ENCODE assay signal across 8 mouse cellular contexts in genomic region chr1:75381482-75382355, GRCm38 (mm10). TPM values are rescaled to one million over a fixed set of nuclear protein-coding genes. Genes with fewer than 3 reads are reported as not detected.
DNase-seq lines count a peak whose midpoint lies in the region; ATAC-seq and TF ChIP-seq lines count a peak whose summit lies in the region.

No protein-coding gene starts in this region.

- H3K27me3 ChIP-seq in CH12.LX (replicated peaks) = no peaks in the 10 kb centered on the region
- peaks cover 9% of the 10 kb centered on the region; the same call in 1 of the 2 replicates for H3K27me3 ChIP-seq in heart, embryonic 10.5 days (ENCODE audit: insufficient read depth, poor library complexity, severe bottlenecking)
- no peaks in the 10 kb centered on the region for H3K27me3 ChIP-seq in midbrain, postnatal 0 days (ENCODE audit: insufficient read depth, low read length)

- H3K4me1 ChIP-seq in CH12.LX (ENCODE audit: control insufficient read depth in 1 of 2, insufficient read depth in 2 of 2) = peaks cover 0 to 32% of the 10 kb centered on the region in 2 experiments; a peak in 2 of 4 replicates
- H3K4me1 ChIP-seq in heart, embryonic 10.5 days = peaks cover 91% of the 10 kb centered on the region
- H3K4me1 ChIP-seq in midbrain, postnatal 0 days (ENCODE audit: insufficient read depth, low read length) = peaks cover 24% of the 10 kb centered on the region; the same call in 1 of the 2 replicates

- peaks cover 0 to 25% of the 10 kb centered on the region in 2 experiments for H3K36me3 ChIP-seq in CH12.LX (replicated peaks in 1 of 2; ENCODE audit: control insufficient read depth in 1 of 2, insufficient read depth in 1 of 2, low read length in 1 of 2)
- peaks cover 24% of the 10 kb centered on the region for H3K36me3 ChIP-seq in heart, embryonic 10.5 days
- no peaks in the 10 kb centered on the region for H3K36me3 ChIP-seq in midbrain, postnatal 0 days (ENCODE audit: insufficient read depth, low read length)

- peak; percentile 51 for DNase-seq in gastrocnemius, postnatal 10 days
- no peak for DNase-seq in gastrocnemius, postnatal 4 days (ENCODE audit: low spot score in 2 of 2)
- peak; percentile 59 for DNase-seq in CH12.LX (ENCODE audit: extremely low read depth)
- peak; percentile 71 for DNase-seq in cerebellum, adult 8-10 months
- DNase-seq in heart, embryonic 10.5 days (ENCODE audit: low spot score) = no peak
- peak; percentile 35 to 70 for DNase-seq in kidney, postnatal 36 days
- peak; percentile 35 for DNase-seq in midbrain, postnatal 0 days (ENCODE audit: low spot score)

- H3K4me2 ChIP-seq in CH12.LX (ENCODE audit: insufficient read depth, low read depth, poor library complexity, severe bottlenecking) = peak overlapping the region; percentile 95
- peak overlapping the region; percentile 96 for H3K4me2 ChIP-seq in midbrain, postnatal 0 days (ENCODE audit: low read depth, low read length, poor library complexity, severe bottlenecking)

- no peak for TF ChIP-seq EP300 in CH12.LX (IDR thresholded peaks at IDR 0.05; ENCODE audit: low read length)

- H3K4me3 ChIP-seq in CH12.LX (replicated peaks in 1 of 3; ENCODE audit: low read depth in 2 of 3, low read length in 2 of 3, poor library complexity in 1 of 3) = peak overlapping the region; percentile 61 to 88 (median 79)
- peak overlapping the region; percentile 86 for H3K4me3 ChIP-seq in heart, embryonic 10.5 days
- H3K4me3 ChIP-seq in midbrain, postnatal 0 days (ENCODE audit: low read depth, low read length) = peak overlapping the region; percentile 79

- peak; percentile 70 for TF ChIP-seq POLR2A in CH12.LX (IDR thresholded peaks at IDR 0.05; ENCODE audit: low read depth, low read length)

- H3K27ac ChIP-seq in CH12.LX (ENCODE audit: insufficient read depth, low read depth) = no peak overlapping the region
- peak overlapping the region; percentile 96 for H3K27ac ChIP-seq in heart, embryonic 10.5 days
- H3K27ac ChIP-seq in midbrain, postnatal 0 days (ENCODE audit: low read depth, low read length) = peak overlapping the region; percentile 83

- peak; percentile 64; the same call in 1 of the 2 replicates for ATAC-seq in midbrain, postnatal 0 days (ENCODE audit: low FRiP score)
- ATAC-seq in inflammation-experienced regulatory T-cells, adult 6 months = no peak

- H3K9me3 ChIP-seq in CH12.LX (replicated peaks; ENCODE audit: low read length) = no peaks in the 10 kb centered on the region
- H3K9me3 ChIP-seq in heart, embryonic 10.5 days = no peaks in the 10 kb centered on the region
- no peaks in the 10 kb centered on the region for H3K9me3 ChIP-seq in midbrain, postnatal 0 days (ENCODE audit: low read length)

- in situ Hi-C loops in CH12.LX (cut with MboI; ENCODE audit: low pct_ligation_motif_present, low pct_unique_long_range_greater_than_20kb, low sequenced_read_pairs) = no loop called here

- dilution Hi-C loops in CH12.LX (cut with MboI; ENCODE audit: extremely low pct_ligation_motif_present, extremely low pct_unique_long_range_greater_than_20kb, low sequenced_read_pairs) = no loop called here

- WGBS in heart, embryonic 10.5 days = 3% methylated on average over 45 of the region's 60 CpGs
- 2% methylated on average over 39 of the region's 60 CpGs for WGBS in midbrain, postnatal 0 days

- no peaks in the 10 kb centered on the region for H3K79me2 ChIP-seq in CH12.LX (replicated peaks; ENCODE audit: control insufficient read depth, extremely low read depth, insufficient read depth, poor library complexity, severe bottlenecking)

- TF ChIP-seq CTCF in CH12.LX (conservative IDR thresholded peaks at IDR 0.05 in 1 of 2, IDR thresholded peaks at IDR 0.05 in 1 of 2; ENCODE audit: low read depth in 2 of 2, low read length in 2 of 2) = peak in 1 of 2 experiments; percentile 58; a peak in 2 of 4 replicates
- TF ChIP-seq CTCF in midbrain, postnatal 0 days (IDR thresholded peaks at IDR 0.05) = peak; percentile 45

- peak; percentile 26 for TF ChIP-seq RAD21 in CH12.LX (IDR thresholded peaks at IDR 0.05; ENCODE audit: low read depth, low read length)

- H3K9ac ChIP-seq in CH12.LX (ENCODE audit: insufficient read depth, low read depth) = peak overlapping the region; percentile 87
- peak overlapping the region; percentile 91 for H3K9ac ChIP-seq in midbrain, postnatal 0 days (replicated peaks; ENCODE audit: low read length, poor library complexity, severe bottlenecking)

TF ChIP-seq in CH12.LX, 34 proteins besides CTCF, POLR2A, EP300 and RAD21 (continues in another document):
- TF ChIP-seq JUN (IDR thresholded peaks at IDR 0.05; ENCODE audit: insufficient read depth, low read depth, low read length) (no peak), MEF2A (IDR thresholded peaks at IDR 0.05; ENCODE audit: borderline replicate concordance, low read depth, low read length) (no peak), ZNF384 (IDR thresholded peaks at IDR 0.05; ENCODE audit: low read depth, low read length) (no peak), MAFK (IDR thresholded peaks at IDR 0.05; ENCODE audit: insufficient replicate concordance, low read length) (no peak), MAZ (IDR thresholded peaks at IDR 0.05; ENCODE audit: low read depth, low read length) (peak; percentile 16; the same call in 1 of the 2 replicates), CHD2 (IDR thresholded peaks at IDR 0.05; ENCODE audit: low read length) (no peak), MAX (IDR thresholded peaks at IDR 0.05; ENCODE audit: low read length) (no peak), MXI1 (IDR thresholded peaks at IDR 0.05; ENCODE audit: low read depth, low read length) (peak; percentile 77), BHLHE40 (IDR thresholded peaks at IDR 0.05; ENCODE audit: low read depth, low read length) (no peak), HCFC1 (IDR thresholded peaks at IDR 0.05; ENCODE audit: low read depth, low read length) (no peak), E2F4 (IDR thresholded peaks at IDR 0.05; ENCODE audit: insufficient replicate concordance, low read depth, low read length) (no peak), USF2 (conservative IDR thresholded peaks at IDR 0.05; ENCODE audit: low read depth, low read length) (no peak), IRF4 (IDR thresholded peaks at IDR 0.05; ENCODE audit: low read depth, low read length) (no peak), UBTF (IDR thresholded peaks at IDR 0.05; ENCODE audit: low read depth, low read length) (no peak), TCF12 (IDR thresholded peaks at IDR 0.05; ENCODE audit: low read depth, low read length) (peak; percentile 25; the same call in 1 of the 2 replicates), SMC3 (IDR thresholded peaks at IDR 0.05; ENCODE audit: low read depth, low read length) (peak; percentile 32), ETS1 (conservative IDR thresholded peaks at IDR 0.05; ENCODE audit: low read depth, low read length) (no peak), ELF1 (IDR thresholded peaks at IDR 0.05; ENCODE audit: low read depth, low read length) (no peak), CHD1 (IDR thresholded peaks at IDR 0.05; ENCODE audit: low read depth, low read length) (no peak), MYC (IDR thresholded peaks at IDR 0.05; ENCODE audit: low read depth, low read length) (0 out of 2 replicates have a peak, but pooled peaks have one; percentile 38), PAX5 (IDR thresholded peaks at IDR 0.05; ENCODE audit: low read length) (no peak), USF1 (IDR thresholded peaks at IDR 0.05; ENCODE audit: low read depth, low read length) (no peak), GABPA (IDR thresholded peaks at IDR 0.05; ENCODE audit: insufficient replicate concordance, low read depth, low read length) (no peak), POLR2AphosphoS2 (IDR thresholded peaks at IDR 0.05; ENCODE audit: low read depth, low read length) (no peak), NRF1 (IDR thresholded peaks at IDR 0.05; ENCODE audit: low read depth, low read length) (peak; percentile 79), JUND (conservative IDR thresholded peaks at IDR 0.05; ENCODE audit: low read depth, low read length) (no peak), ZMIZ1 (IDR thresholded peaks at IDR 0.05; ENCODE audit: low read depth, low read length) (peak; percentile 52; the same call in 1 of the 2 replicates)

RNA-seq across cellular contexts. Expression of gene Speg, which starts 6.6 kb away (rescaled TPM):
- 100 to 1,000 TPM; 196 to 209 TPM for total RNA-seq in gastrocnemius, postnatal 10 days (2021)
- total RNA-seq in gastrocnemius, postnatal 4 days (2021) = 100 to 1,000 TPM; 156 to 170 TPM
- total RNA-seq in CH12.LX (2012; rRNA removed) (14.2 and 18.8 TPM in 2 replicates), CH12.LX (2014; rRNA removed) (13.0 and 13.1 TPM in 2 replicates)
- polyA plus RNA-seq in CH12.LX (2012; ENCODE audit: insufficient read length, low read depth) = 30.7 and 31.7 TPM in 2 replicates
- polyA plus RNA-seq in heart, embryonic 10.5 days (2016; fragmentation: Nextera tagmentation; extraction: Ambion mirVana) = 77.9 and 80.0 TPM in 2 replicates
- 62.9 and 70.6 TPM in 2 replicates for total RNA-seq in midbrain, postnatal 0 days (2014; rRNA removed)
- polyA plus RNA-seq in midbrain, postnatal 0 days (2015; fragmentation: Nextera tagmentation; extraction: Ambion mirVana) = 22.0 and 23.7 TPM in 2 replicates
- under 1 TPM in 1 of 3 experiments, not detected in 2; 0.34 TPM for polyA plus RNA-seq in inflammation-experienced regulatory T-cells, adult 6 months (2017; shearing (Covaris generic))

RNA-seq across cellular contexts. Expression of gene Des, which starts 21.6 kb away (rescaled TPM):
- total RNA-seq in gastrocnemius, postnatal 10 days (2021) = 1,000 to 10,000 TPM; 1,482 to 1,503 TPM
- total RNA-seq in gastrocnemius, postnatal 4 days (2021) = 1,000 to 10,000 TPM; 1,760 to 1,859 TPM
- total RNA-seq in CH12.LX (2012; rRNA removed) (9.1 and 9.3 TPM in 2 replicates), CH12.LX (2014; rRNA removed) (10.0 and 11.7 TPM in 2 replicates)
- 18.9 and 20.9 TPM in 2 replicates for polyA plus RNA-seq in CH12.LX (2012; ENCODE audit: insufficient read length, low read depth)
- polyA plus RNA-seq in heart, embryonic 10.5 days (2016; fragmentation: Nextera tagmentation; extraction: Ambion mirVana) = 341 and 642 TPM in 2 replicates
- 1.9 and 2.6 TPM in 2 replicates for total RNA-seq in midbrain, postnatal 0 days (2014; rRNA removed)
- 1.4 and 1.6 TPM in 2 replicates for polyA plus RNA-seq in midbrain, postnatal 0 days (2015; fragmentation: Nextera tagmentation; extraction: Ambion mirVana)
- polyA plus RNA-seq in inflammation-experienced regulatory T-cells, adult 6 months (2017; shearing (Covaris generic)) = under 1 TPM in 1 of 3 experiments, not detected in 2; 0.64 TPM

RNA-seq across cellular contexts. Expression of gene Gmppa, which starts 54.0 kb away (rescaled TPM):
- 10 to 100 TPM; 35.6 to 39.7 TPM for total RNA-seq in gastrocnemius, postnatal 10 days (2021)
- total RNA-seq in gastrocnemius, postnatal 4 days (2021) = 10 to 100 TPM; 43.5 to 49.3 TPM
- total RNA-seq in CH12.LX (2012; rRNA removed) = 139 and 153 TPM in 2 replicates
- 101 and 102 TPM in 2 replicates for total RNA-seq in CH12.LX (2014; rRNA removed)
- 126 and 131 TPM in 2 replicates for polyA plus RNA-seq in CH12.LX (2012; ENCODE audit: insufficient read length, low read depth)
- 73.4 and 75.4 TPM in 2 replicates for polyA plus RNA-seq in heart, embryonic 10.5 days (2016; fragmentation: Nextera tagmentation; extraction: Ambion mirVana)
- total RNA-seq in midbrain, postnatal 0 days (2014; rRNA removed) = 77.1 and 94.9 TPM in 2 replicates
- 67.4 and 76.1 TPM in 2 replicates for polyA plus RNA-seq in midbrain, postnatal 0 days (2015; fragmentation: Nextera tagmentation; extraction: Ambion mirVana)
- polyA plus RNA-seq in inflammation-experienced regulatory T-cells, adult 6 months (2017; shearing (Covaris generic)) = 10 to 100 TPM; 44.2 to 67.2 (median 62.7) TPM

Comparison
In these comparisons a context has a peak if more than half of its experiments do, and no peak if none do; other contexts are left out.
1. DNase-seq: peak in gastrocnemius, postnatal 10 days (single experiment), CH12.LX (single experiment), cerebellum, adult 8-10 months (single experiment), kidney, postnatal 36 days (2 of 2) and midbrain, postnatal 0 days (single experiment); none in gastrocnemius, postnatal 4 days (0 of 2) and heart, embryonic 10.5 days (single experiment).
2. RNA of gene Des, which starts 21.6 kb away (total RNA-seq): 1,760 to 1,859 TPM in gastrocnemius, postnatal 4 days and 1,482 to 1,503 TPM in gastrocnemius, postnatal 10 days; 9.1 to 11.7 TPM in CH12.LX and 1.9 to 2.6 TPM in midbrain, postnatal 0 days; every median in the first group is over 100 times any median in the second.
3. Peak in every context shown above with its lines, with median percentiles within 50 percentile points of each other: H3K4me3 ChIP-seq.